Mouse (Mus musculus): ENCODE data around the gene Ryk.

GRCm38 (mm10) chr9:102926137-102926536 is 91.4 kb downstream of the Ryk start:
- no peak for TF ChIP-seq CTCF (conservative IDR thresholded peaks at IDR 0.05; ENCODE audit: insufficient read depth, insufficient read length, low read depth, low read length)
- TF ChIP-seq POLR2A (IDR thresholded peaks at IDR 0.05; ENCODE audit: low read depth, low read length): no peak
